Mouse (Mus musculus) C2C12 (cell line): Measurements from ENCODE around the gene Htr6. TPM values are rescaled to one million over a fixed set of nuclear protein-coding genes. Genes with fewer than 3 reads are reported as not detected.

Experiments
- H3K27me3 ChIP-seq: one replicate; pipeline ENCODE4 v1.6.1; 2011; ENCODE audit not compliant: control insufficient read depth, insufficient read depth, insufficient read length
- H3K36me3 ChIP-seq: one replicate; pipeline ENCODE4 v1.6.1; 2011; ENCODE audit not compliant: control insufficient read depth, insufficient read depth
- H3K4me3 ChIP-seq: one replicate; pipeline ENCODE4 v1.5.1; 2011; ENCODE audit warnings: mild to moderate bottlenecking, control low read depth; ENCODE audit not compliant: poor library complexity, insufficient read depth, severe bottlenecking
- H3K79me2 ChIP-seq: one replicate; pipeline ENCODE4 v1.6.1; 2011; ENCODE audit not compliant: control insufficient read depth, insufficient read depth
- H3K79me3 ChIP-seq: one replicate; pipeline ENCODE4 v1.6.1; 2011; ENCODE audit warnings: low read depth, control low read depth
- H3ac ChIP-seq: one replicate; pipeline ENCODE3; 2011; ENCODE audit warnings: low read depth; ENCODE audit not compliant: control insufficient read depth, insufficient read length
- CEBPB ChIP-seq: IDR thresholded peaks from one replicate; pipeline ENCODE4 v1.6.1; 2011; ENCODE audit warnings: low read depth, mild to moderate bottlenecking, control low read depth, moderate library complexity
- CTCF ChIP-seq: IDR thresholded peaks from one replicate; pipeline ENCODE4 v1.5.1; 2011; ENCODE audit not compliant: control insufficient read depth, insufficient read depth, insufficient read length
- FOSL1 ChIP-seq: IDR thresholded peaks from one replicate; pipeline ENCODE4 v1.8.0; 2011; ENCODE audit warnings: mild to moderate bottlenecking, low read length; ENCODE audit not compliant: poor library complexity, insufficient read depth, severe bottlenecking
- MAX ChIP-seq: IDR thresholded peaks from one replicate; pipeline ENCODE4 v1.6.1; 2011; ENCODE audit warnings: mild to moderate bottlenecking, control low read depth
- MYOD1 ChIP-seq: IDR thresholded peaks from one replicate; pipeline ENCODE4 v1.6.1; 2011; ENCODE audit warnings: low read depth; ENCODE audit not compliant: control insufficient read depth, insufficient read length
- MYOG ChIP-seq: IDR thresholded peaks from one replicate; pipeline ENCODE4 v1.6.1; 2011; ENCODE audit not compliant: control insufficient read depth, insufficient read length; ENCODE audit errors: extremely low read depth
- USF1 ChIP-seq: IDR thresholded peaks from one replicate; pipeline ENCODE4 v1.6.1; 2011; ENCODE audit warnings: low read depth, mild to moderate bottlenecking, control low read depth, moderate library complexity
- polyA plus RNA-seq: library from polyadenylated mRNA; unstranded; fragments of >200 nt; fragmentation: generic; extraction: Trizol; gene quantifications from one replicate; pipeline ENCODE4 v1.2.1, GENCODE M21; 2012; ENCODE audit warnings: missing spikeins

Htr6 gene
- polyA plus RNA-seq, 1 experiment: 0.02 TPM

DNA sequence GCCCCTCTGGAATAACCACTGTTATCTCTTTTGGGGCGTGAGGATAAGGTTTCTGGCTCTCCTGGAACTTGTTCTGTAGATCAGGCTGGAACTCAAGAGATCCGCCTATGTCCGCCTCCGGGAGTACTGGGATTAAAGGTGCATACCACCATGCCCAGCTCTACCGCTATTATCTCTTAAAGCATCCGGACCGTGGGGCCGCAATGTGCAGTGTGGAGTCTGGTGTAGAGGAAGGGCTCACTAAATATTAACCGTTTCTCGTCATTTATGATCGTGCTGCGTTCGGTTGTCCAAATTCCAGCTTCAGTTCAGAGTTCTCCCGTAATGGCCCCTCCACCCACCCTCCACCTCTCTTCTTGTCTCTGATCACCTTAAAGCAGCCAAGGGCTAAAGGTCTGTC, 57.0 kb downstream of the Htr6 start:
- TF ChIP-seq CEBPB: no peak
- no peak for TF ChIP-seq USF1
- no peak for TF ChIP-seq FOSL1
- TF ChIP-seq MYOG: no peak
- TF ChIP-seq MYOD1: no peak
- TF ChIP-seq MAX: no peak
- no peak for TF ChIP-seq CTCF
- Histone ChIP-seq H3K79me3 (no peaks in the 10 kb centered on the region), H3ac (no peak overlapping the region), H3K27me3 (no peaks in the 10 kb centered on the region), H3K79me2 (no peaks in the 10 kb centered on the region), H3K4me3 (no peak overlapping the region), H3K36me3 (no peaks in the 10 kb centered on the region)

GRCm38 (mm10) chr4:139014793-139015192, 60.6 kb downstream of the Htr6 start:
- Histone ChIP-seq H3K36me3 (no peaks in the 10 kb centered on the region), H3K4me3 (no peak overlapping the region), H3K27me3 (peaks cover 3% of the 10 kb centered on the region), H3K79me2 (no peaks in the 10 kb centered on the region), H3ac (no peak overlapping the region), H3K79me3 (no peaks in the 10 kb centered on the region)
- TF ChIP-seq MAX: no peak
- no peak for TF ChIP-seq CEBPB
- TF ChIP-seq CTCF: no peak
- no peak for TF ChIP-seq USF1
- TF ChIP-seq MYOD1: no peak
- TF ChIP-seq FOSL1: no peak
- no peak for TF ChIP-seq MYOG

DNA sequence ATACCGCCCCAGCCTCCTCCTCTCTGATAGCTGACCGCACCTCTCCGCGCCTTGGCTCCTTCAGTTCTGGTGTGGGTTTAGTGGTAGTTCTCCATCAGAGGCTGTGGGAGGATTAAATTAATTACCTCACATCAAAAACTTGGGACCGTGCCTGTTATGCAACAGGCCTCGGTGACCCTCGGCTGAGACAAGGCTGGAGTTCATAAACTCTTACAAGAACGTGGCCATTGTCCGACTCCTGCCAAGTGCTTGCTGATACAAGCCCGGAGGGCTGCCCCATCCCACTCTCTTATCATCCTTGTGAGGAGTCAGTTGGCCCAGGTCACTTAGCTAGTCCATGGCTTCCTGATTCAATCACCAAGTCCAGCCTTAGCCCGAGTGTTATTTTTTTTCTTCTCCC, 62.1 kb downstream of the Htr6 start:
- H3K4me3 ChIP-seq: no peak overlapping the region
- H3K36me3 ChIP-seq: no peaks in the 10 kb centered on the region
- no peak for TF ChIP-seq MYOD1
- TF ChIP-seq MYOG: no peak
- no peak for TF ChIP-seq CEBPB
- no peak for TF ChIP-seq USF1
- no peak for TF ChIP-seq CTCF
- TF ChIP-seq MAX: no peak
- TF ChIP-seq FOSL1: no peak
- no peak overlapping the region for H3ac ChIP-seq
- H3K79me2 ChIP-seq: no peaks in the 10 kb centered on the region
- H3K27me3 ChIP-seq: peaks cover 3% of the 10 kb centered on the region
- no peaks in the 10 kb centered on the region for H3K79me3 ChIP-seq

GRCm38 (mm10) chr4:139011201-139011702, 64.1 kb downstream of the Htr6 start:
- H3K79me2 ChIP-seq: no peaks in the 10 kb centered on the region
- H3K36me3 ChIP-seq: no peaks in the 10 kb centered on the region
- H3K79me3 ChIP-seq: no peaks in the 10 kb centered on the region
- no peak overlapping the region for H3K4me3 ChIP-seq
- TF ChIP-seq USF1: no peak
- TF ChIP-seq MYOD1: no peak
- no peak for TF ChIP-seq CTCF
- no peak for TF ChIP-seq MAX
- TF ChIP-seq CEBPB: no peak
- no peak for TF ChIP-seq MYOG
- no peak for TF ChIP-seq FOSL1
- no peak overlapping the region for H3ac ChIP-seq
- H3K27me3 ChIP-seq: peaks cover 13% of the 10 kb centered on the region

Other genes with a start within 250 kb of the Htr6 start
- gene Pla2g5, start 212.1 kb downstream of the Htr6 start, polyA plus RNA-seq: 0.06 TPM
- not detected for gene Gm13030, start 201.6 kb downstream of the Htr6 start, polyA plus RNA-seq
- gene Pla2g2e, start 197.6 kb downstream of the Htr6 start, polyA plus RNA-seq: 2.5 TPM
- gene Otud3, start 161.6 kb downstream of the Htr6 start, polyA plus RNA-seq: 9.2 TPM
- gene Rnf186, start 108.5 kb downstream of the Htr6 start, polyA plus RNA-seq: not detected
- 1.8 TPM for gene Tmco4, start 102.7 kb downstream of the Htr6 start, polyA plus RNA-seq
- gene Nbl1, start 17.4 kb upstream of the Htr6 start, polyA plus RNA-seq: 61.3 TPM
- gene Minos1, start 55.5 kb upstream of the Htr6 start, polyA plus RNA-seq: 246 TPM
- gene Capzb, start 117.3 kb upstream of the Htr6 start, polyA plus RNA-seq: 362 TPM
- 6.0 TPM for gene Pqlc2, start 235.1 kb upstream of the Htr6 start, polyA plus RNA-seq
- 49.7 TPM for gene Akr7a5, start 235.2 kb upstream of the Htr6 start, polyA plus RNA-seq